Mouse (Mus musculus) cerebellum, adult 2 months (tissue): ENCODE results near the gene Rapgef2.

ENCODE experiments used
- CTCF ChIP-seq: fragments of 200-500 bp; IDR thresholded peaks from 2 replicates; pipeline ENCODE4 v1.5.1; 2011; ENCODE audit warnings: low read depth, mild to moderate bottlenecking, control low read depth, low read length, moderate library complexity, borderline replicate concordance; ENCODE audit not compliant: insufficient read depth
- POLR2A ChIP-seq: fragments of 200-500 bp; IDR thresholded peaks from 2 replicates; pipeline ENCODE4 v1.6.1; 2011; ENCODE audit warnings: low read length, control low read depth, borderline replicate concordance; ENCODE audit not compliant: insufficient read depth

- no peak for TF ChIP-seq CTCF
- no peak for TF ChIP-seq POLR2A
These were observed 47.8 kb downstream of the Rapgef2 start for GRCm38 (mm10) chr3:79238456-79239065.
